Mouse (Mus musculus): ENCODE data around the gene Olfr323.

- TF ChIP-seq CTCF (IDR thresholded peaks at IDR 0.05; ENCODE audit: control insufficient read depth, insufficient read depth, low read length) = no peak
- no peak for TF ChIP-seq POLR2A (IDR thresholded peaks at IDR 0.05; ENCODE audit: borderline replicate concordance, control insufficient read depth, low read depth, low read length)
These were observed 28.3 kb upstream of the Olfr323 start, which contains the start of gene Olfr322 for GRCm38 (mm10) chr11:58658596-58658995.

Data from bone marrow, adult 2 months (tissue).